Mouse (Mus musculus) layer of hippocampus, postnatal 14 days (tissue): ENCODE data around the gene Bclaf3. TPM values are rescaled to one million over a fixed set of nuclear protein-coding genes. Genes with fewer than 3 reads are reported as not detected.
A peak's percentile ranks its signal among the peaks of the same experiment; 100 is the strongest.

Experiments
- DNase-seq, 2 experiments: peaks; one replicate each; pipeline ENCODE4 v3.0.0; 2021 to 2022; ENCODE audit warnings: low spot score in 2 of 2, mixed read lengths in 1 of 2
- total RNA-seq, 2 experiments: library from RNA; stranded (reverse); gene quantifications; 2 replicates each; pipeline ENCODE4 v1.2.3; 2021

The Bclaf3 gene
- total RNA-seq, 2 experiments from 2014 or later = 7.9 to 8.2 TPM

- DNase-seq = peak; percentile 8 to 63
Measured at GRCm38 (mm10) chrX:159626208-159626906, 99.9 kb downstream of the Bclaf3 start.

- peak; percentile 30 to 43 for DNase-seq
Measured at GRCm38 (mm10) chrX:159626907-159627587, 100.6 kb downstream of the Bclaf3 start, which contains the start of gene Sh3kbp1. Gene Sh3kbp1, plus strand, starts transcription at chrX:159627272.

GRCm38 (mm10) chrX:159627588-159628566 lies 101.4 kb downstream of the Bclaf3 start:
- DNase-seq = peak; percentile 8 to 14

GRCm38 (mm10) chrX:159628629-159629028 lies 102.1 kb downstream of the Bclaf3 start:
- no peak for DNase-seq

- no peak for DNase-seq
Measured at GRCm38 (mm10) chrX:159629203-159629602, 102.7 kb downstream of the Bclaf3 start.

- no peak for DNase-seq
Measured at GRCm38 (mm10) chrX:159638500-159639227, 112.2 kb downstream of the Bclaf3 start.

GRCm38 (mm10) chrX:159639991-159640390 lies 113.5 kb downstream of the Bclaf3 start:
- no peak for DNase-seq

Other genes starting within 250 kb of the Bclaf3 start
- gene Eif1ax, start 154.5 kb upstream of the Bclaf3 start, total RNA-seq = 100 to 1,000 TPM; 141 to 148 TPM
- gene Map7d2, start 112.1 kb upstream of the Bclaf3 start, total RNA-seq = 100 to 1,000 TPM in 1 of 2 experiments, 10 to 100 TPM in 1; 86.2 to 101 TPM
- gene Sh3kbp1, start 100.6 kb downstream of the Bclaf3 start, total RNA-seq = 10 to 100 TPM; 50.5 to 52.1 TPM